Mouse (Mus musculus) erythroblast, embryonic 14.5 days (primary cell): ENCODE measurements around the gene Lrrn3.

Experiments used
- GATA1 ChIP-seq: IDR thresholded peaks from 2 replicates; pipeline ENCODE4 v1.6.1; 2012; ENCODE audit warnings: low read length, inconsistent platforms, mixed read lengths
- TAL1 ChIP-seq: IDR thresholded peaks from 3 replicates; pipeline ENCODE4 v1.6.1; 2012; ENCODE audit warnings: low read length, inconsistent platforms, mixed read lengths

GRCm38 (mm10) chr12:41486331-41486730, at the start of gene Lrrn3:
- TF ChIP-seq GATA1 (no peak), TAL1 (no peak)
